Mouse (Mus musculus) adrenal gland, adult 8-10 months (tissue): ENCODE results near the gene Tcf3. TPM values are rescaled to one million over a fixed set of nuclear protein-coding genes. Genes with fewer than 3 reads are reported as not detected.

Source experiments
- DNase-seq: peaks from one replicate; pipeline ENCODE4 v3.0.0; 2022
- microRNA-seq, 2 experiments: library from miRNA; unstranded; fragments of <30 nt; microRNA quantifications; one replicate each; pipeline ENCODE4 v1.2.0; 2022
- total RNA-seq, 4 experiments: library from RNA; stranded (reverse); gene quantifications; 2 replicates each; pipeline ENCODE4 v1.2.4; 2022

Tcf3 gene
- total RNA-seq, 4 experiments from 2014 or later: 56.7 to 75.7 (median 66.8) TPM

GRCm38 (mm10) chr10:80385811-80386734 is 47.4 kb downstream of the Tcf3 start:
- DNase-seq: no peak

GRCm38 (mm10) chr10:80385310-80385709 is 48.1 kb downstream of the Tcf3 start:
- DNase-seq: no peak

GRCm38 (mm10) chr10:80384709-80385108 is 48.7 kb downstream of the Tcf3 start:
- no peak for DNase-seq

GRCm38 (mm10) chr10:80384115-80384639 is 49.3 kb downstream of the Tcf3 start:
- DNase-seq: peak; percentile 24

- DNase-seq: no peak
Measured at GRCm38 (mm10) chr10:80383431-80383830, 50.0 kb downstream of the Tcf3 start.

GRCm38 (mm10) chr10:80382641-80383365 is 50.6 kb downstream of the Tcf3 start:
- DNase-seq: no peak

GRCm38 (mm10) chr10:80377716-80378115 is 55.7 kb downstream of the Tcf3 start:
- no peak for DNase-seq

GRCm38 (mm10) chr10:80376160-80376559 is 57.3 kb downstream of the Tcf3 start:
- peak; percentile 79 for DNase-seq

GRCm38 (mm10) chr10:80374063-80374462 is 59.4 kb downstream of the Tcf3 start:
- DNase-seq: no peak

- no peak for DNase-seq
Measured at GRCm38 (mm10) chr10:80372706-80373105, 60.7 kb downstream of the Tcf3 start.

- no peak for DNase-seq
Measured at GRCm38 (mm10) chr10:80371983-80372382, 61.5 kb downstream of the Tcf3 start.

GRCm38 (mm10) chr10:80371411-80371966 is 62.0 kb downstream of the Tcf3 start:
- DNase-seq: no peak

- no peak for DNase-seq
Measured at GRCm38 (mm10) chr10:80369995-80370747, 63.3 kb downstream of the Tcf3 start.

- no peak for DNase-seq
Measured at GRCm38 (mm10) chr10:80368392-80368791, 65.1 kb downstream of the Tcf3 start.

- DNase-seq: no peak
Measured at GRCm38 (mm10) chr10:80367954-80368353, 65.5 kb downstream of the Tcf3 start.

- DNase-seq: no peak
Measured at GRCm38 (mm10) chr10:80365736-80366135, 67.7 kb downstream of the Tcf3 start.

GRCm38 (mm10) chr10:80363734-80364133 is 69.7 kb downstream of the Tcf3 start:
- DNase-seq: no peak

Small RNA genes within 50 kb of the gene (microRNA-seq; reads per million reads assigned to microRNA genes)
- gene Gm22721: 0 reads per million in 2 experiments

Other genes with a start within 250 kb of the Tcf3 start
- gene Mum1, start 207.2 kb downstream of the Tcf3 start, total RNA-seq: 10 to 100 TPM; 26.5 to 41.6 (median 32.9) TPM
- 100 to 1,000 TPM; 192 to 257 (median 232) TPM for gene Ndufs7, start 184.5 kb downstream of the Tcf3 start, total RNA-seq
- 100 to 1,000 TPM; 238 to 291 (median 243) TPM for gene Gamt, start 172.6 kb downstream of the Tcf3 start, total RNA-seq
- gene Dazap1, start 172.2 kb downstream of the Tcf3 start, total RNA-seq: 100 to 1,000 TPM in 2 of 4 experiments, 10 to 100 TPM in 2; 72.3 to 125 (median 90.3) TPM
- 1,000 to 10,000 TPM; 1,106 to 1,181 (median 1,155) TPM for gene Rps15, start 141.2 kb downstream of the Tcf3 start, total RNA-seq
- 1 to 10 TPM; 1.5 to 6.8 (median 4.3) TPM for gene Apc2, start 137.7 kb downstream of the Tcf3 start, total RNA-seq
- 10 to 100 TPM; 34.7 to 40.0 (median 35.4) TPM for gene 2310011J03Rik, start 113.1 kb downstream of the Tcf3 start, total RNA-seq
- 1 to 10 TPM; 3.5 to 8.2 (median 5.8) TPM for gene Pcsk4, start 104.1 kb downstream of the Tcf3 start, total RNA-seq
- gene Reep6, start 103.7 kb downstream of the Tcf3 start, total RNA-seq: 1 to 10 TPM; 5.1 to 6.6 (median 5.9) TPM
- 10 to 100 TPM in 2 of 4 experiments, 1 to 10 TPM in 2; 9.2 to 11.1 (median 10.3) TPM for gene Adamtsl5, start 85.2 kb downstream of the Tcf3 start, total RNA-seq
- 1 to 10 TPM in 1 of 4 experiments, under 1 TPM in 3; 0.21 to 1.3 (median 0.41) TPM for gene Plk5, start 77.2 kb downstream of the Tcf3 start, total RNA-seq
- 10 to 100 TPM; 17.4 to 21.6 (median 20.8) TPM for gene Mex3d, start 46.0 kb downstream of the Tcf3 start, total RNA-seq
- 100 to 1,000 TPM; 147 to 161 (median 156) TPM for gene Mbd3, start 34.1 kb downstream of the Tcf3 start, total RNA-seq
- gene Uqcr11, start 26.8 kb downstream of the Tcf3 start, total RNA-seq: 100 to 1,000 TPM; 515 to 715 (median 604) TPM
- gene Onecut3, start 61.2 kb upstream of the Tcf3 start, total RNA-seq: not detected
- 1 to 10 TPM; 1.2 to 3.0 (median 1.9) TPM for gene Atp8b3, start 105.5 kb upstream of the Tcf3 start, total RNA-seq
- 10 to 100 TPM; 54.2 to 60.1 (median 57.0) TPM for gene Rexo1, start 127.9 kb upstream of the Tcf3 start, total RNA-seq
- 10 to 100 TPM; 12.7 to 15.4 (median 14.6) TPM for gene Klf16, start 143.7 kb upstream of the Tcf3 start, total RNA-seq
- gene Abhd17a, start 156.7 kb upstream of the Tcf3 start, total RNA-seq: 100 to 1,000 TPM in 1 of 4 experiments, 10 to 100 TPM in 3; 97.0 to 101 (median 97.8) TPM
- 10 to 100 TPM; 58.7 to 79.9 (median 70.3) TPM for gene Scamp4, start 169.2 kb upstream of the Tcf3 start, total RNA-seq
- gene Adat3, start 169.2 kb upstream of the Tcf3 start, total RNA-seq: 1 to 10 TPM; 1.8 to 4.7 (median 2.9) TPM
- gene Gm49322, start 172.4 kb upstream of the Tcf3 start, total RNA-seq: 1 to 10 TPM; 1.0 to 4.8 (median 3.5) TPM
- 100 to 1,000 TPM; 157 to 173 (median 165) TPM for gene Csnk1g2, start 189.2 kb upstream of the Tcf3 start, total RNA-seq
- 10 to 100 TPM; 63.4 to 94.6 (median 79.1) TPM for gene Btbd2, start 223.4 kb upstream of the Tcf3 start, total RNA-seq
- 100 to 1,000 TPM; 106 to 157 (median 123) TPM for gene Mknk2, start 244.5 kb upstream of the Tcf3 start, total RNA-seq